Mouse (Mus musculus) liver, embryonic 14.5 days (tissue): ENCODE measurements around the gene D630039A03Rik.

Source experiments
- CTCF ChIP-seq: IDR thresholded peaks from 2 replicates; pipeline ENCODE4 v1.5.1; 2016; ENCODE audit warnings: antibody characterized with exemption, low read depth, control low read depth
- EP300 ChIP-seq: IDR thresholded peaks from 2 replicates; pipeline ENCODE4 v1.6.1; 2016; ENCODE audit warnings: antibody characterized with exemption, low read depth

GRCm38 (mm10) chr4:57953796-57954195, 37.7 kb upstream of the D630039A03Rik start:
- no peak for TF ChIP-seq CTCF
- no peak for TF ChIP-seq EP300
